Mouse (Mus musculus) adrenal gland (tissue): ENCODE measurements around the gene Hgfac.

Experiments
- intact Hi-C: fragments of 180-260 bp; cut with DNase I; formaldehyde crosslinking; loops from one replicate; pipeline ENCODE4 v1.15.1; 2025
- microRNA-seq, 2 experiments: library from miRNA; unstranded; fragments of <30 nt; microRNA quantifications; one replicate each; pipeline ENCODE4; 2019

The Hgfac gene

DNA sequence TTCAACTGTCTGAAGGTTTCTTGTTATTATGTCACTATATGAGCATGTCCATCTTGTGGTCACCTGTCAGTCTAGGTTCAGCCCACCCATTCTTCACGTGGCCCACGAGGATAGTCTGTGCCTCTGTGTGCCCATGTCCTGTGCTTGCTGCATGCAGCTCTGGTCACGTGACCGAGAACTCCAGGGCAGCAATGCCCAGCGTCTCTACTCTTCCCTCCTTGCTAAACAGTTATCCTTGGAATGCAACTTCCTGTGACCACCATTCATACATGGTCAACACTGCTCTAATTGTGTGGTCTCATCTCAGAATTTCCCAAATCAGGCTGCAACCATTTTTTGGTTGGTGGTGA lies 48.3 kb downstream of the Hgfac start:
- intact Hi-C loops: no loop called here

GRCm38 (mm10) chr5:35091636-35092035 lies 50.3 kb downstream of the Hgfac start:
- intact Hi-C loops: no loop called here

Small RNAs within 50 kb of the gene (microRNA-seq; reads per million reads assigned to microRNA genes)
- gene Mir3097: 1.9 to 4.7 reads per million in 2 experiments
